Mouse (Mus musculus): Measurements from ENCODE around the gene Acaa1b. TPM values are rescaled to one million over a fixed set of nuclear protein-coding genes. Genes with fewer than 3 reads are reported as not detected.
A peak's percentile ranks its signal among the peaks of the same experiment; 100 is the strongest.

Gene Acaa1b
- polyA plus RNA-seq, 1 experiment from 2014 or later = 2.0 TPM

DNA sequence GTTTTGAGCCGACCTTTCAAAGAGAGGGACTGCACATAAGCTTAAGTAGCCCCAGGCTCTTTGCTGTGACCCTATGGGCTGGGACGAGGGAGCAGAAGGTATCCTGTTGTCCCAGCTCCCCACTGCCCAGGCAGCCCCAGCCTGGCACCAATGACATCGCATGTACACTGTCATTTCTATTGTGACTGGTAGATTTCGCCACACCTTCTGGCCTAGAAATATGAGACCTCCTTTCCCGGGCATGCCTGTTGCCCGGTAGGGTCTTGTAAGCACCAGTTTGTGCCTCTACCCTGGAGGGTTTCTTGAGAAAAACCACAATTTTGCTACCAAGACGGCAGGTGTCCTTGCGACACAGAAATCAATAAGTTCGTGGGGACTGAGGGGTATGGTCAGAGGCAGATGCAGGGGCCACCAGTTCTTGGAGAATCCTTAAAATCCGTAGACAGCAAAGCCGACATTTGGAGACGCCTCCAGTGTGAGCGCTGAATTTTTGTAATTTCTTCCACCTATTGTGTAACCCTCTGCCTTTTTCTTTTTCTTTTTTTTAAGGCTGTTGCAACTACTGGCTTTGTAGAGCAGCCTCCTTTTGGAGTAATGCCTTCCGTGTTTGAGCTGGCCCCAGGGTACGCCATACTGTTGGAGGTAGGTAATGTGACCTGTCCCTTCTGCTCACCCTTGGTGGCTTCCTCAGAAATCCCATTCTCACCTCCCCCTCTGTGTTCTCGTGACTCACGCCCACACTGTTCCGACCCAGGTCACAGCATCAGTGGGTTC is 34.1 kb downstream of the Acaa1b start:
- ATAC-seq (replicated peaks; ENCODE audit: extremely low read depth, insufficient read depth, low FRiP score) = no peak
- H3K9ac ChIP-seq (ENCODE audit: low read length) = no peak overlapping the region
- no peak overlapping the region for H3K4me3 ChIP-seq (ENCODE audit: low read length)
- 80% methylated on average over 18 of the region's 18 CpGs for WGBS
- no peaks in the 10 kb centered on the region for H3K36me3 ChIP-seq (ENCODE audit: control insufficient read depth, insufficient read depth)
- no peaks in the 10 kb centered on the region for H3K27me3 ChIP-seq (ENCODE audit: control insufficient read depth, insufficient read depth, low read length)
- no peaks in the 10 kb centered on the region for H3K4me1 ChIP-seq (ENCODE audit: control insufficient read depth, insufficient read depth, low read length)
- H3K9me3 ChIP-seq (replicated peaks; ENCODE audit: control insufficient read depth, low read length) = no peaks in the 10 kb centered on the region
- H3K27ac ChIP-seq (ENCODE audit: low read length) = no peak overlapping the region
- H3K4me2 ChIP-seq (ENCODE audit: low read depth, low read length) = no peak overlapping the region

- 62% methylated on average over 3 of the region's 3 CpGs for WGBS
- H3K9ac ChIP-seq (ENCODE audit: low read length) = no peak overlapping the region
- no peak overlapping the region for H3K4me3 ChIP-seq (ENCODE audit: low read length)
- no peak overlapping the region for H3K4me2 ChIP-seq (ENCODE audit: low read depth, low read length)
- no peaks in the 10 kb centered on the region for H3K9me3 ChIP-seq (replicated peaks; ENCODE audit: control insufficient read depth, low read length)
- no peaks in the 10 kb centered on the region for H3K36me3 ChIP-seq (ENCODE audit: control insufficient read depth, insufficient read depth)
- H3K4me1 ChIP-seq (ENCODE audit: control insufficient read depth, insufficient read depth, low read length) = no peaks in the 10 kb centered on the region
- no peak for ATAC-seq (replicated peaks; ENCODE audit: extremely low read depth, insufficient read depth, low FRiP score)
- H3K27me3 ChIP-seq (ENCODE audit: control insufficient read depth, insufficient read depth, low read length) = no peaks in the 10 kb centered on the region
- H3K27ac ChIP-seq (ENCODE audit: low read length) = no peak overlapping the region
Measured at GRCm38 (mm10) chr9:119120168-119120560, 36.7 kb downstream of the Acaa1b start.

- Histone ChIP-seq H3K4me2 (ENCODE audit: low read depth, low read length) (no peak overlapping the region), H3K27ac (ENCODE audit: low read length) (no peak overlapping the region)
- WGBS = 82% methylated on average over 19 of the region's 19 CpGs
Measured at GRCm38 (mm10) chr9:119119409-119120167, 37.3 kb downstream of the Acaa1b start.

GRCm38 (mm10) chr9:119114911-119115310 is 42.0 kb downstream of the Acaa1b start:
- no peak overlapping the region for H3K4me2 ChIP-seq (ENCODE audit: low read depth, low read length)
- H3K9me3 ChIP-seq (replicated peaks; ENCODE audit: control insufficient read depth, low read length) = no peaks in the 10 kb centered on the region
- ATAC-seq (replicated peaks; ENCODE audit: extremely low read depth, insufficient read depth, low FRiP score) = no peak
- WGBS = 81% methylated on average over 17 of the region's 17 CpGs
- H3K36me3 ChIP-seq (ENCODE audit: control insufficient read depth, insufficient read depth) = no peaks in the 10 kb centered on the region
- no peak overlapping the region for H3K4me3 ChIP-seq (ENCODE audit: low read length)
- no peaks in the 10 kb centered on the region for H3K4me1 ChIP-seq (ENCODE audit: control insufficient read depth, insufficient read depth, low read length)
- no peaks in the 10 kb centered on the region for H3K27me3 ChIP-seq (ENCODE audit: control insufficient read depth, insufficient read depth, low read length)
- H3K27ac ChIP-seq (ENCODE audit: low read length) = no peak overlapping the region
- no peak overlapping the region for H3K9ac ChIP-seq (ENCODE audit: low read length)

More at GRCm38 (mm10) chr9:119119409-119120167, 37.3 kb downstream of the Acaa1b start:
- Histone ChIP-seq H3K4me1 (ENCODE audit: control insufficient read depth, insufficient read depth, low read length) (no peaks in the 10 kb centered on the region), H3K36me3 (ENCODE audit: control insufficient read depth, insufficient read depth) (no peaks in the 10 kb centered on the region), H3K4me3 (ENCODE audit: low read length) (no peak overlapping the region), H3K9ac (ENCODE audit: low read length) (no peak overlapping the region), H3K27me3 (ENCODE audit: control insufficient read depth, insufficient read depth, low read length) (no peaks in the 10 kb centered on the region), H3K9me3 (replicated peaks; ENCODE audit: control insufficient read depth, low read length) (no peaks in the 10 kb centered on the region)
- no peak for ATAC-seq (replicated peaks; ENCODE audit: extremely low read depth, insufficient read depth, low FRiP score)

DNA sequence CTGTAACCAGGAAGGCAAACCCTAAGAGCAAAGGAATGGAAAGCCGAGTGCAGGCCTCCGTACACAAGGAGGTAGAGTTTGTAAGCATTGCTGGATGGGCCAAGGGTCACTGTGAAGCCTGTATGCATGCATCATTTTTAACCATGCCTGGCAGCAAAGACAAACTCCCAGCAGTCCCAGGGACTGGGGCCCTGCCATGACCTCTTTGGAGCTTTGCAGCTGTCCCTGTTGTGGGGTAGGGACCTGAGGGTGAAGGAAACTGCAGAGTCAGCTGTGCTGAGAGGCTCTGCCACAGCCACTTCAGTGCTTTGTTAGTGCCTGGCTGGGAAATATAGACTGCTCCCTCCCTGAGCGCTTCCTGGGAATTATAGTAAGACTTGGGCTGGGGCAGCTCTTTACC is 46.3 kb downstream of the Acaa1b start:
- no peaks in the 10 kb centered on the region for H3K27me3 ChIP-seq (ENCODE audit: control insufficient read depth, insufficient read depth, low read length)

GRCm38 (mm10) chr9:119109685-119110353 is 47.1 kb downstream of the Acaa1b start:
- no peak overlapping the region for H3K4me3 ChIP-seq (ENCODE audit: low read length)
- H3K36me3 ChIP-seq (ENCODE audit: control insufficient read depth, insufficient read depth) = no peaks in the 10 kb centered on the region
- ATAC-seq (replicated peaks; ENCODE audit: extremely low read depth, insufficient read depth, low FRiP score) = no peak
- peaks cover 2% of the 10 kb centered on the region; the same call in 1 of the 2 replicates for H3K4me1 ChIP-seq (ENCODE audit: control insufficient read depth, insufficient read depth, low read length)
- H3K9me3 ChIP-seq (replicated peaks; ENCODE audit: control insufficient read depth, low read length) = no peaks in the 10 kb centered on the region
- no peaks in the 10 kb centered on the region for H3K27me3 ChIP-seq (ENCODE audit: control insufficient read depth, insufficient read depth, low read length)
- H3K27ac ChIP-seq (ENCODE audit: low read length) = no peak overlapping the region
- no peak overlapping the region for H3K4me2 ChIP-seq (ENCODE audit: low read depth, low read length)
- no peak overlapping the region for H3K9ac ChIP-seq (ENCODE audit: low read length)
- WGBS = 68% methylated on average over 12 of the region's 12 CpGs

More for the DNA sequence above, 46.3 kb downstream of the Acaa1b start:
- no peak overlapping the region for H3K27ac ChIP-seq (ENCODE audit: low read length)
- H3K36me3 ChIP-seq (ENCODE audit: control insufficient read depth, insufficient read depth) = no peaks in the 10 kb centered on the region
- H3K9me3 ChIP-seq (replicated peaks; ENCODE audit: control insufficient read depth, low read length) = no peaks in the 10 kb centered on the region
- WGBS = 56% methylated on average over 3 of the region's 3 CpGs
- H3K9ac ChIP-seq (ENCODE audit: low read length) = no peak overlapping the region
- peaks cover 2% of the 10 kb centered on the region; the same call in 1 of the 2 replicates for H3K4me1 ChIP-seq (ENCODE audit: control insufficient read depth, insufficient read depth, low read length)
- no peak for ATAC-seq (replicated peaks; ENCODE audit: extremely low read depth, insufficient read depth, low FRiP score)
- no peak overlapping the region for H3K4me3 ChIP-seq (ENCODE audit: low read length)
- no peak overlapping the region for H3K4me2 ChIP-seq (ENCODE audit: low read depth, low read length)

GRCm38 (mm10) chr9:119107566-119107965 is 49.3 kb downstream of the Acaa1b start:
- peaks cover 6% of the 10 kb centered on the region for H3K27me3 ChIP-seq (ENCODE audit: control insufficient read depth, insufficient read depth, low read length)
- WGBS = 71% methylated on average over 4 of the region's 4 CpGs

DNA sequence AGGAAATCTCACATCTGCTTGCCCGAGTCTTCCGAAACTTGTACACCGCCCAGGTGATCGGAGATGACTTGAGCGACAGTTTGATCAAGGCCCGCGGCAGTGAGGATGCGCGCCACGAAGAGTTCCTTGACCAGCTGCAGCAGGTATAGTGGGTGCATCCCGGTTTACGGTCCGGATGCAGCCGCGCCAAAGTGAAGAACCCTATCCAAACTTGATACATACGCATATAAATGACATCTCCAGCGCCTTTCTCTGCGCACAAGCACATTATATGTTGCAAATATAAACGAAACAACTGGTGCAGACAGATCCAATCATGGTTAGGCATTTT is 54.1 kb downstream of the Acaa1b start:
- H3K9ac ChIP-seq (ENCODE audit: low read length) = peak overlapping the region; percentile 66
- H3K9me3 ChIP-seq (replicated peaks; ENCODE audit: control insufficient read depth, low read length) = no peaks in the 10 kb centered on the region
- WGBS = 3% methylated on average over 19 of the region's 19 CpGs
- 0 out of 2 replicates have a peak, but pooled peaks cover 3% of the 10 kb centered on the region for H3K4me1 ChIP-seq (ENCODE audit: control insufficient read depth, insufficient read depth, low read length)
- no peak for ATAC-seq (replicated peaks; ENCODE audit: extremely low read depth, insufficient read depth, low FRiP score)
- peak overlapping the region; percentile 92 for H3K4me2 ChIP-seq (ENCODE audit: low read depth, low read length)
- H3K27me3 ChIP-seq (ENCODE audit: control insufficient read depth, insufficient read depth, low read length) = peaks cover 6% of the 10 kb centered on the region
- no peak overlapping the region for H3K27ac ChIP-seq (ENCODE audit: low read length)
- H3K36me3 ChIP-seq (ENCODE audit: control insufficient read depth, insufficient read depth) = no peaks in the 10 kb centered on the region
- peak overlapping the region; percentile 70 for H3K4me3 ChIP-seq (ENCODE audit: low read length)

More at GRCm38 (mm10) chr9:119107566-119107965, 49.3 kb downstream of the Acaa1b start:
- no peaks in the 10 kb centered on the region for H3K9me3 ChIP-seq (replicated peaks; ENCODE audit: control insufficient read depth, low read length)
- peaks cover 5% of the 10 kb centered on the region; the same call in 1 of the 2 replicates for H3K4me1 ChIP-seq (ENCODE audit: control insufficient read depth, insufficient read depth, low read length)
- H3K4me3 ChIP-seq (ENCODE audit: low read length) = no peak overlapping the region
- no peak overlapping the region for H3K4me2 ChIP-seq (ENCODE audit: low read depth, low read length)
- no peak overlapping the region for H3K27ac ChIP-seq (ENCODE audit: low read length)
- no peak overlapping the region for H3K9ac ChIP-seq (ENCODE audit: low read length)
- H3K36me3 ChIP-seq (ENCODE audit: control insufficient read depth, insufficient read depth) = no peaks in the 10 kb centered on the region
- no peak for ATAC-seq (replicated peaks; ENCODE audit: extremely low read depth, insufficient read depth, low FRiP score)

All from heart, embryonic 16.5 days (tissue).